Mouse (Mus musculus): Measurements from ENCODE around the gene Pld1. TPM values are rescaled to one million over a fixed set of nuclear protein-coding genes. Genes with fewer than 3 reads are reported as not detected.

The Pld1 gene
- polyA plus RNA-seq, 1 experiment from 2014 or later = 4.0 TPM

- 78% methylated on average over 6 of the region's 6 CpGs for WGBS
- no peaks in the 10 kb centered on the region for H3K4me1 ChIP-seq
- no peak overlapping the region for H3K4me2 ChIP-seq
- H3K36me3 ChIP-seq = no peaks in the 10 kb centered on the region
- no peak overlapping the region for H3K4me3 ChIP-seq (replicated peaks)
- H3K9me3 ChIP-seq (replicated peaks) = no peaks in the 10 kb centered on the region
- H3K9ac ChIP-seq (replicated peaks) = no peak overlapping the region
- ATAC-seq (ENCODE audit: low FRiP score) = no peak
- no peak overlapping the region for H3K27ac ChIP-seq (replicated peaks)
- no peaks in the 10 kb centered on the region for H3K27me3 ChIP-seq (replicated peaks)
Observed at GRCm38 (mm10) chr3:28004321-28004720, 65.8 kb downstream of the Pld1 start.

DNA sequence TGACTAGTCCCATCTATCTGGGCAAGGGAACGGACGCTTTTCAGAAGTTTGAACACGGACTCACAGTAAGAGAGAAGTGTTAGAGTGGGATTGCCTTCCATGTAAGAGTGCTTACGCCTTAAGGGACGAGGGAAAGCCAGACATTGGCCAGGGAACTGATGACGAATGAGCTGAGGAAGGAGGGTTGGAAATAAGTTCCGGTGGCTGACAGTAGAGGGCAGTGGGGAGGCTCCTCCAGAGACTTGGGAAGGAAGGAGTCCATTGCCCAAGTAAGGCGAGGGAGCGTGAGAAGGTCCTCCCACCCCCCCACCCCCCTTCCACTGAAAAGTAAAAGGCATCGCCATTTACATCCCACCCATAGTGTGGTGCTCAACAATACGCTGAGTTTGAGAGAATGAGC lies 69.2 kb downstream of the Pld1 start:
- no peak for ATAC-seq (ENCODE audit: low FRiP score)
- H3K9ac ChIP-seq (replicated peaks) = no peak overlapping the region
- H3K4me3 ChIP-seq (replicated peaks) = no peak overlapping the region
- no peak overlapping the region for H3K4me2 ChIP-seq
- no peaks in the 10 kb centered on the region for H3K36me3 ChIP-seq
- no peaks in the 10 kb centered on the region for H3K27me3 ChIP-seq (replicated peaks)
- H3K4me1 ChIP-seq = no peaks in the 10 kb centered on the region
- H3K9me3 ChIP-seq (replicated peaks) = no peaks in the 10 kb centered on the region
- 89% methylated on average over 11 of the region's 11 CpGs for WGBS
- H3K27ac ChIP-seq (replicated peaks) = no peak overlapping the region

GRCm38 (mm10) chr3:28008369-28008768 lies 69.9 kb downstream of the Pld1 start:
- Histone ChIP-seq H3K9ac (replicated peaks) (no peak overlapping the region), H3K27ac (replicated peaks) (no peak overlapping the region), H3K4me2 (no peak overlapping the region), H3K4me3 (replicated peaks) (no peak overlapping the region), H3K9me3 (replicated peaks) (no peaks in the 10 kb centered on the region), H3K36me3 (no peaks in the 10 kb centered on the region), H3K27me3 (replicated peaks) (no peaks in the 10 kb centered on the region), H3K4me1 (no peaks in the 10 kb centered on the region)
- WGBS = 86% methylated on average over 4 of the region's 4 CpGs
- no peak for ATAC-seq (ENCODE audit: low FRiP score)

DNA sequence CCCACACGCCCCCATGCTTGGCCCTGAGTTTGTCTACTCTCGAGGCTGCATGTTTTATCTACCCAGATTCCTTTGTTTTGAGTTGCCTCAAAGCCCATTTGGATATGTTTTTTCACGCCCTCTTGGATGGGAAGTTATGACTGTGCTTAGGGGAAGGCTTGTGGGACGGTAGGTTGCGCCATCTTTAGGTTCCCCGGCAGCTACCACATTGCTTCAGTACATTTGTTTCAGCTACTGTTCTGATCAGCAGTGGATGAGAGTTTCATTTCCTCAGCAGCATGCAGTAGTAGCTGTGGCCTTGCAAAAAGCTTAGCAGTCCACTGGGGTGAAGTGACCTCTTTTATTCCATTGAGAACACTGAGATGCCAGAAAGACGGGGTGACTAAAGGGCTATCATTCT lies 73.7 kb downstream of the Pld1 start:
- H3K4me3 ChIP-seq (replicated peaks) = no peak overlapping the region
- no peaks in the 10 kb centered on the region for H3K27me3 ChIP-seq (replicated peaks)
- H3K27ac ChIP-seq (replicated peaks) = no peak overlapping the region
- no peaks in the 10 kb centered on the region for H3K36me3 ChIP-seq
- no peak for ATAC-seq (ENCODE audit: low FRiP score)
- WGBS = 87% methylated on average over 7 of the region's 7 CpGs
- H3K9me3 ChIP-seq (replicated peaks) = no peaks in the 10 kb centered on the region
- H3K4me1 ChIP-seq = no peaks in the 10 kb centered on the region
- no peak overlapping the region for H3K4me2 ChIP-seq
- no peak overlapping the region for H3K9ac ChIP-seq (replicated peaks)

- Histone ChIP-seq H3K36me3 (no peaks in the 10 kb centered on the region), H3K4me3 (replicated peaks) (no peak overlapping the region), H3K27ac (replicated peaks) (no peak overlapping the region), H3K4me2 (no peak overlapping the region), H3K4me1 (no peaks in the 10 kb centered on the region), H3K9me3 (replicated peaks) (no peaks in the 10 kb centered on the region), H3K27me3 (replicated peaks) (no peaks in the 10 kb centered on the region), H3K9ac (replicated peaks) (no peak overlapping the region)
- WGBS = 54% methylated on average over 6 of the region's 6 CpGs
- no peak for ATAC-seq (ENCODE audit: low FRiP score)
Observed at GRCm38 (mm10) chr3:28013441-28013840, 74.9 kb downstream of the Pld1 start.

DNA sequence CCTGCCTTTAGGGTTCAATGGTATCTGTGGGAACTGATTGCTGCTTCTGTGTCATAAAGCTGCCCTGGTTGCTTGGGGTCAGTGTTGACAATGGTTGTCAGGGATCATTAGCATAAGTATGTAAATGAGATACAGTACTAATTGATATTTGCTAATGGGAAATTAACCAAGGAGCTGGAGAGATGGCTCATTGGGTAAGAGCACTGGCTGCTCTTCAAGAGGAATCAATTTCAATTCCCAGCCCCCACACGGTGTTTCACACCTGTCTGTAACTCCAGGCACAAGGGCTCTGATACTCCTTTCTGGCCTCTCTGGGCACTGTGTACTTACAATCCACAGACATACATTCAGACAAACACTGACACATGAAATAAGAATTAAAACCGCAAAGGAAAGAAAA lies 78.5 kb downstream of the Pld1 start:
- WGBS = 75% methylated on average over 2 of the region's 2 CpGs
- H3K4me3 ChIP-seq (replicated peaks) = no peak overlapping the region
- H3K27me3 ChIP-seq (replicated peaks) = no peaks in the 10 kb centered on the region
- H3K27ac ChIP-seq (replicated peaks) = no peak overlapping the region
- H3K4me1 ChIP-seq = no peaks in the 10 kb centered on the region
- no peak overlapping the region for H3K9ac ChIP-seq (replicated peaks)
- no peak overlapping the region for H3K4me2 ChIP-seq
- ATAC-seq (ENCODE audit: low FRiP score) = no peak
- no peaks in the 10 kb centered on the region for H3K36me3 ChIP-seq
- no peaks in the 10 kb centered on the region for H3K9me3 ChIP-seq (replicated peaks)

DNA sequence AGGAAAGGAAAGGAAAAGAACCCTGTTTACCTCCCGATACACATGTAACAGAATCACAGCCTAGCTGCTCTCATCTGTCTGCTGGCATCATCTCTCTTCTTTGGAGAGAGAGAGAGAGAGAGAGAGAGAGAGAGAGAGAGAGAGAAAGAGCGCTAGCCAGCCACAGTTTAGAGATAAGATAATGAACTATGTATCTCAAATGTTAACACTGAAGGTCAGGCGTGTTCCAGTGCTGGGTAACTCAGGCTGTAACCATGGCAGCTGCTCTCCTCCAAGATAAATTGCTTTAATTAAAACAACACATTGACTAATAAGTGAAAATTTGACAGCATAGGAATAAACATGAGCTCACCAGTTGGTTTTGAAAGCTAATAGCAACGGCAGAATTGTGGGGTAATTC lies 81.2 kb downstream of the Pld1 start:
- Histone ChIP-seq H3K27ac (replicated peaks) (no peak overlapping the region), H3K4me3 (replicated peaks) (no peak overlapping the region), H3K4me2 (no peak overlapping the region), H3K36me3 (no peaks in the 10 kb centered on the region), H3K9ac (replicated peaks) (no peak overlapping the region), H3K4me1 (no peaks in the 10 kb centered on the region), H3K9me3 (replicated peaks) (no peaks in the 10 kb centered on the region), H3K27me3 (replicated peaks) (no peaks in the 10 kb centered on the region)
- WGBS = 63% methylated on average over 4 of the region's 4 CpGs
- ATAC-seq (ENCODE audit: low FRiP score) = no peak

DNA sequence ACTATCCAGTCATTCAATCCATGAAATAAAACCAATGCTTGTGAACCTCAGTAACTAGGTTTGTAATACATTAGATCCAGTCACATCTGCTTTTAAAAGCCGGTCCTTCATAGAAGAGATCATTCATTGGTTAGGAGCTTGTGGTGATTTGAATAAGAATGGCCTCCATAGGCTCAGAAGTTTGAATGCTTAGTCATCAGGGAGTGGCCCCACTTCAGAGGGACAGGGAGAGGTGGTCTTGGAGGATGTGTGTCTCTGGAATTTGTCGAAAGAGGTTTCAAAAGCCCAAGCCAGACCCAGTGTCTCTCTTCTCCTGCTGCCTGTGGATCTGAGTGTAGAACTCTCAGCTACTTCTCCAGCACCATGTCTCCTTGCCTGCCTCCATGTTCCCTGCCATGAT lies 81.9 kb downstream of the Pld1 start:
- H3K27me3 ChIP-seq (replicated peaks) = no peaks in the 10 kb centered on the region
- no peak overlapping the region for H3K27ac ChIP-seq (replicated peaks)
- no peak for ATAC-seq (ENCODE audit: low FRiP score)
- no peaks in the 10 kb centered on the region for H3K36me3 ChIP-seq
- WGBS = 77% methylated on average over 2 of the region's 2 CpGs
- H3K9ac ChIP-seq (replicated peaks) = no peak overlapping the region
- H3K9me3 ChIP-seq (replicated peaks) = no peaks in the 10 kb centered on the region
- H3K4me2 ChIP-seq = no peak overlapping the region
- no peaks in the 10 kb centered on the region for H3K4me1 ChIP-seq
- no peak overlapping the region for H3K4me3 ChIP-seq (replicated peaks)

GRCm38 (mm10) chr3:28022191-28022590 lies 83.7 kb downstream of the Pld1 start:
- no peaks in the 10 kb centered on the region for H3K4me1 ChIP-seq
- H3K4me2 ChIP-seq = no peak overlapping the region

DNA sequence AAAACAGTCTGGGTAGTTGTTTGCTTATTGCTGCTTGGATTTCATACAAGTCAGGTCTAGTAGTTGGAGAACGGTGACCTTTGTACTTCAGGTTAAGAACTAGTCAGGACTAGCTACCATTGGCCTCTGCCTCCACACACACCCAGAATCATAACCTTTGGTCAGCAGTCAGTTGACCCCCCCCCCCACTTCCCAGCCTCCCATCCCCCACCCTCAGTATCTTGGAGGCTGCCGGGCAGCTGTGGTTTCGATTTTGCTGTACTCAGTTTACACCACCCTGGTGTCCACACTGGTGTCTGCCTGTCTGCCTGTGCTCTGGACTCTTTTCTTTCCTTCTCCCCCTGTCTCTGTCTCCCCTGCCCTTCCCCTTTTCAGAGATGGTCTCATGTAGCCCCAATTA lies 88.4 kb downstream of the Pld1 start:
- no peaks in the 10 kb centered on the region for H3K36me3 ChIP-seq
- no peak for ATAC-seq (ENCODE audit: low FRiP score)
- H3K9me3 ChIP-seq (replicated peaks) = no peaks in the 10 kb centered on the region
- H3K9ac ChIP-seq (replicated peaks) = no peak overlapping the region
- H3K4me2 ChIP-seq = no peak overlapping the region
- 82% methylated on average over 3 of the region's 3 CpGs for WGBS
- no peaks in the 10 kb centered on the region for H3K4me1 ChIP-seq
- H3K4me3 ChIP-seq (replicated peaks) = no peak overlapping the region
- no peaks in the 10 kb centered on the region for H3K27me3 ChIP-seq (replicated peaks)
- no peak overlapping the region for H3K27ac ChIP-seq (replicated peaks)

More at GRCm38 (mm10) chr3:28022191-28022590, 83.7 kb downstream of the Pld1 start:
- H3K36me3 ChIP-seq = no peaks in the 10 kb centered on the region
- no peak overlapping the region for H3K4me3 ChIP-seq (replicated peaks)
- no peak overlapping the region for H3K27ac ChIP-seq (replicated peaks)
- WGBS = 84% methylated on average over 5 of the region's 5 CpGs
- H3K9ac ChIP-seq (replicated peaks) = no peak overlapping the region
- ATAC-seq (ENCODE audit: low FRiP score) = no peak
- H3K27me3 ChIP-seq (replicated peaks) = no peaks in the 10 kb centered on the region
- H3K9me3 ChIP-seq (replicated peaks) = no peaks in the 10 kb centered on the region

- Histone ChIP-seq H3K9ac (replicated peaks) (no peak overlapping the region), H3K4me2 (no peak overlapping the region), H3K27me3 (replicated peaks) (no peaks in the 10 kb centered on the region), H3K9me3 (replicated peaks) (no peaks in the 10 kb centered on the region), H3K27ac (replicated peaks) (no peak overlapping the region), H3K4me3 (replicated peaks) (no peak overlapping the region), H3K4me1 (no peaks in the 10 kb centered on the region), H3K36me3 (no peaks in the 10 kb centered on the region)
- ATAC-seq (ENCODE audit: low FRiP score) = no peak
- 90% methylated on average over 10 of the region's 10 CpGs for WGBS
Observed at GRCm38 (mm10) chr3:28028456-28028855, 90.0 kb downstream of the Pld1 start.

- H3K27me3 ChIP-seq (replicated peaks) = no peaks in the 10 kb centered on the region
- H3K36me3 ChIP-seq = no peaks in the 10 kb centered on the region
- H3K4me3 ChIP-seq (replicated peaks) = no peak overlapping the region
- 93% methylated on average over 5 of the region's 5 CpGs for WGBS
- H3K4me2 ChIP-seq = no peak overlapping the region
- H3K9ac ChIP-seq (replicated peaks) = no peak overlapping the region
- ATAC-seq (ENCODE audit: low FRiP score) = no peak
- H3K9me3 ChIP-seq (replicated peaks) = no peaks in the 10 kb centered on the region
- no peak overlapping the region for H3K27ac ChIP-seq (replicated peaks)
- no peaks in the 10 kb centered on the region for H3K4me1 ChIP-seq
Observed at GRCm38 (mm10) chr3:28030860-28031259, 92.4 kb downstream of the Pld1 start.

GRCm38 (mm10) chr3:28031643-28032243 lies 93.2 kb downstream of the Pld1 start:
- Histone ChIP-seq H3K36me3 (no peaks in the 10 kb centered on the region), H3K9ac (replicated peaks) (no peak overlapping the region), H3K4me1 (no peaks in the 10 kb centered on the region), H3K4me2 (no peak overlapping the region), H3K9me3 (replicated peaks) (no peaks in the 10 kb centered on the region), H3K4me3 (replicated peaks) (no peak overlapping the region), H3K27ac (replicated peaks) (no peak overlapping the region), H3K27me3 (replicated peaks) (no peaks in the 10 kb centered on the region)
- WGBS = 80% methylated on average over 7 of the region's 7 CpGs
- ATAC-seq (ENCODE audit: low FRiP score) = no peak

All from neural tube, embryonic 15.5 days (tissue).